Mouse (Mus musculus) E14TG2a.4 (cell line): ENCODE measurements around the gene Ociad1.

Experiments used
- H3K27me3 ChIP-seq: 2 replicates; pipeline ENCODE4 v1.6.1; 2014; ENCODE audit warnings: low read length, control low read depth; ENCODE audit not compliant: insufficient read depth
- H3K36me3 ChIP-seq: 2 replicates; pipeline ENCODE4 v1.6.1; 2014; ENCODE audit warnings: low read length, control low read depth; ENCODE audit not compliant: insufficient read depth
- H3K4me1 ChIP-seq: replicated peaks from 2 replicates; pipeline ENCODE4 v1.6.1; 2014; ENCODE audit warnings: low read depth, low read length, control low read depth
- H3K4me3 ChIP-seq: replicated peaks from 2 replicates; pipeline ENCODE4 v1.5.1; 2014; ENCODE audit warnings: mild to moderate bottlenecking, low read length
- H3K9me3 ChIP-seq: 2 replicates; pipeline ENCODE4 v1.6.1; 2014; ENCODE audit warnings: low read length, control low read depth
- CTCF ChIP-seq: conservative IDR thresholded peaks from 2 replicates; pipeline ENCODE4 v1.5.1; 2014; ENCODE audit warnings: low read length
- NANOG ChIP-seq: IDR thresholded peaks from 2 replicates; pipeline ENCODE4 v1.6.1; 2014; ENCODE audit warnings: borderline replicate concordance, low read length, mixed read lengths
- POU5F1 ChIP-seq: IDR thresholded peaks from 2 replicates; pipeline ENCODE4 v1.6.1; 2014; ENCODE audit warnings: low read length, borderline replicate concordance

Ociad1 gene

GRCm38 (mm10) chr5:73295916-73296315 lies 3.3 kb downstream of the Ociad1 start:
- Histone ChIP-seq H3K27me3 (no peaks in the 10 kb centered on the region), H3K4me1 (peaks cover 31% of the 10 kb centered on the region), H3K9me3 (no peaks in the 10 kb centered on the region), H3K36me3 (peaks cover 56% of the 10 kb centered on the region), H3K4me3 (no peak overlapping the region)
- no peak for TF ChIP-seq NANOG
- TF ChIP-seq CTCF: no peak
- TF ChIP-seq POU5F1: no peak

- H3K4me1 ChIP-seq: peaks cover 16% of the 10 kb centered on the region
- no peaks in the 10 kb centered on the region for H3K9me3 ChIP-seq
- TF ChIP-seq CTCF (no peak), NANOG (no peak), POU5F1 (no peak)
- no peak overlapping the region for H3K4me3 ChIP-seq
- H3K36me3 ChIP-seq: peaks cover 90% of the 10 kb centered on the region
- no peaks in the 10 kb centered on the region for H3K27me3 ChIP-seq
Observed at GRCm38 (mm10) chr5:73301601-73302307, 9.2 kb downstream of the Ociad1 start.

GRCm38 (mm10) chr5:73304507-73304906 lies 11.9 kb downstream of the Ociad1 start:
- peaks cover 96% of the 10 kb centered on the region for H3K36me3 ChIP-seq
- TF ChIP-seq NANOG (no peak), CTCF (no peak), POU5F1 (no peak)

GRCm38 (mm10) chr5:73306486-73306885 lies 13.9 kb downstream of the Ociad1 start:
- Histone ChIP-seq H3K4me1 (peaks cover 3% of the 10 kb centered on the region; the same call in 1 of the 2 replicates), H3K36me3 (peaks cover 96% of the 10 kb centered on the region), H3K9me3 (no peaks in the 10 kb centered on the region), H3K27me3 (no peaks in the 10 kb centered on the region), H3K4me3 (no peak overlapping the region)
- no peak for TF ChIP-seq CTCF
- TF ChIP-seq NANOG: no peak
- no peak for TF ChIP-seq POU5F1

More at GRCm38 (mm10) chr5:73304507-73304906, 11.9 kb downstream of the Ociad1 start:
- Histone ChIP-seq H3K27me3 (no peaks in the 10 kb centered on the region), H3K4me3 (no peak overlapping the region), H3K4me1 (peaks cover 11% of the 10 kb centered on the region; the same call in 1 of the 2 replicates), H3K9me3 (no peaks in the 10 kb centered on the region)

GRCm38 (mm10) chr5:73307297-73307696 lies 14.7 kb downstream of the Ociad1 start:
- TF ChIP-seq POU5F1 (no peak), NANOG (no peak), CTCF (no peak)
- Histone ChIP-seq H3K27me3 (no peaks in the 10 kb centered on the region), H3K4me3 (no peak overlapping the region), H3K36me3 (peaks cover 95% of the 10 kb centered on the region), H3K9me3 (no peaks in the 10 kb centered on the region), H3K4me1 (no peaks in the 10 kb centered on the region)

GRCm38 (mm10) chr5:73309496-73309895 lies 16.9 kb downstream of the Ociad1 start:
- Histone ChIP-seq H3K4me1 (peaks cover 5% of the 10 kb centered on the region), H3K36me3 (peaks cover 96% of the 10 kb centered on the region), H3K4me3 (no peak overlapping the region), H3K9me3 (no peaks in the 10 kb centered on the region), H3K27me3 (no peaks in the 10 kb centered on the region)
- TF ChIP-seq POU5F1: no peak
- no peak for TF ChIP-seq NANOG
- no peak for TF ChIP-seq CTCF

- no peaks in the 10 kb centered on the region for H3K27me3 ChIP-seq
- H3K4me3 ChIP-seq: no peak overlapping the region
- H3K4me1 ChIP-seq: peaks cover 14% of the 10 kb centered on the region
- H3K9me3 ChIP-seq: no peaks in the 10 kb centered on the region
- TF ChIP-seq CTCF (no peak), POU5F1 (no peak), NANOG (no peak)
- H3K36me3 ChIP-seq: peaks cover 96% of the 10 kb centered on the region
Observed at GRCm38 (mm10) chr5:73310401-73310800, 17.8 kb downstream of the Ociad1 start.

- H3K4me3 ChIP-seq: no peak overlapping the region
- TF ChIP-seq POU5F1: no peak
- no peak for TF ChIP-seq CTCF
- TF ChIP-seq NANOG: no peak
- no peaks in the 10 kb centered on the region for H3K27me3 ChIP-seq
- peaks cover 25% of the 10 kb centered on the region for H3K4me1 ChIP-seq
- no peaks in the 10 kb centered on the region for H3K9me3 ChIP-seq
- peaks cover 96% of the 10 kb centered on the region for H3K36me3 ChIP-seq
Observed at GRCm38 (mm10) chr5:73311458-73311857, 18.9 kb downstream of the Ociad1 start.
